In genomic region chr7:140748827-140749160, GRCm38 (mm10) we compare ENCODE assay signal across 38 mouse cellular contexts. TPM values are rescaled to one million over a fixed set of nuclear protein-coding genes. Genes with fewer than 3 reads are reported as not detected.
"Had no signal": no experiment of that assay in that cellular context is flagged by ENCODE, and none has a peak within 500 bp of the region (broad histone marks: within the 10 kb centered on the region; RNA-seq: fewer than 3 reads in every experiment).

No protein-coding gene starts in this region.

- H3K36me3 ChIP-seq: embryonic facial prominence, embryonic 10.5 days; embryonic facial prominence, embryonic 12.5 days; embryonic facial prominence, embryonic 13.5 days; embryonic facial prominence, embryonic 15.5 days; forebrain, embryonic 10.5 days; forebrain, embryonic 12.5 days; forebrain, embryonic 15.5 days had no signal

- H3K27me3 ChIP-seq: embryonic facial prominence, embryonic 12.5 days; embryonic facial prominence, embryonic 13.5 days; embryonic facial prominence, embryonic 15.5 days; forebrain, embryonic 12.5 days; forebrain, embryonic 13.5 days; forebrain, embryonic 15.5 days had no signal

- H3K4me3 ChIP-seq: embryonic facial prominence, embryonic 10.5 days; embryonic facial prominence, embryonic 12.5 days; embryonic facial prominence, embryonic 13.5 days; embryonic facial prominence, embryonic 15.5 days; erythroblast, embryonic 14.5 days; forebrain, embryonic 10.5 days; forebrain, embryonic 12.5 days; forebrain, embryonic 13.5 days; forebrain, embryonic 15.5 days; gastrocnemius, adult 2 months had no signal

- H3K9me3 ChIP-seq: embryonic facial prominence, embryonic 10.5 days; embryonic facial prominence, embryonic 12.5 days; embryonic facial prominence, embryonic 13.5 days; embryonic facial prominence, embryonic 15.5 days; forebrain, embryonic 10.5 days; forebrain, embryonic 15.5 days had no signal

- DNase-seq: cerebellum, adult 18-20 months; cerebellum, adult 2 months; cerebellum, adult 8-10 months; cerebellum, adult 9-10 months; cerebellum, adult 9-11 months; cerebellum, postnatal 10 days; cerebellum, postnatal 14 days; cerebellum, postnatal 25 days; cerebellum, postnatal 36 days; embryo, embryonic 11 days; forebrain, postnatal 0 days; gastrocnemius, adult 2 months; gastrocnemius, postnatal 10 days; gastrocnemius, postnatal 14 days; gastrocnemius, postnatal 25 days; gastrocnemius, postnatal 36 days had no signal

- H3K4me1 ChIP-seq: embryonic facial prominence, embryonic 10.5 days; embryonic facial prominence, embryonic 12.5 days; embryonic facial prominence, embryonic 13.5 days; embryonic facial prominence, embryonic 15.5 days; forebrain, embryonic 10.5 days; forebrain, embryonic 12.5 days; forebrain, embryonic 13.5 days; forebrain, embryonic 15.5 days had no signal

- ATAC-seq: forebrain, embryonic 13.5 days; forebrain, embryonic 14.5 days; forebrain, embryonic 15.5 days; forebrain, embryonic 16.5 days; forebrain, postnatal 0 days had no signal

- H3K4me2 ChIP-seq: embryonic facial prominence, embryonic 12.5 days; embryonic facial prominence, embryonic 13.5 days; embryonic facial prominence, embryonic 15.5 days; forebrain, embryonic 12.5 days; forebrain, embryonic 13.5 days; forebrain, embryonic 15.5 days had no signal

- H3K9ac ChIP-seq: embryonic facial prominence, embryonic 12.5 days; embryonic facial prominence, embryonic 13.5 days; embryonic facial prominence, embryonic 15.5 days; forebrain, embryonic 12.5 days; forebrain, embryonic 13.5 days; forebrain, embryonic 15.5 days; forebrain, postnatal 0 days had no signal

- H3K27ac ChIP-seq: embryonic facial prominence, embryonic 10.5 days; embryonic facial prominence, embryonic 12.5 days; embryonic facial prominence, embryonic 13.5 days; embryonic facial prominence, embryonic 15.5 days; forebrain, embryonic 10.5 days; forebrain, embryonic 12.5 days; forebrain, embryonic 13.5 days; forebrain, embryonic 15.5 days; gastrocnemius, adult 2 months had no signal

RNA-seq across cellular contexts. Expression of gene Cyp2e1, which starts 14.7 kb away (rescaled TPM):
- total RNA-seq: common myeloid progenitor, adult 5-6 weeks; forebrain, postnatal 0 days; granulocyte monocyte progenitor cell, adult 5-6 weeks had no signal
- polyA plus RNA-seq: embryonic facial prominence, embryonic 10.5 days; embryonic facial prominence, embryonic 11.5 days; embryonic facial prominence, embryonic 12.5 days; embryonic facial prominence, embryonic 13.5 days; embryonic facial prominence, embryonic 14.5 days; embryonic facial prominence, embryonic 15.5 days; erythroblast, embryonic 14.5 days; forebrain, embryonic 10.5 days; forebrain, embryonic 11.5 days; forebrain, embryonic 12.5 days; forebrain, embryonic 13.5 days; forebrain, embryonic 14.5 days; forebrain, embryonic 15.5 days; forebrain, embryonic 16.5 days; forebrain, postnatal 0 days had no signal

RNA-seq across cellular contexts. Expression of gene Syce1, which starts 38.9 kb away (rescaled TPM):
- total RNA-seq: forebrain, postnatal 0 days; gastrocnemius, adult 18-20 months; gastrocnemius, adult 2 months; gastrocnemius, adult 8-10 months; gastrocnemius, postnatal 10 days; gastrocnemius, postnatal 14 days; gastrocnemius, postnatal 25 days; gastrocnemius, postnatal 36 days; gastrocnemius, postnatal 4 days had no signal
- polyA plus RNA-seq: embryonic facial prominence, embryonic 13.5 days; forebrain, embryonic 10.5 days; forebrain, embryonic 11.5 days; forebrain, embryonic 13.5 days had no signal

RNA-seq across cellular contexts. Expression of gene Olfr541, which starts 51.7 kb away (rescaled TPM):
- total RNA-seq: common myeloid progenitor, adult 5-6 weeks; forebrain, postnatal 0 days; gastrocnemius, adult 18-20 months; gastrocnemius, adult 2 months; gastrocnemius, adult 8-10 months; gastrocnemius, postnatal 10 days; gastrocnemius, postnatal 14 days; gastrocnemius, postnatal 25 days; gastrocnemius, postnatal 36 days; gastrocnemius, postnatal 4 days; granulocyte monocyte progenitor cell, adult 5-6 weeks had no signal
- polyA plus RNA-seq: cerebellum, adult 2 months; cortical plate, adult 2 months; embryonic facial prominence, embryonic 10.5 days; embryonic facial prominence, embryonic 11.5 days; embryonic facial prominence, embryonic 12.5 days; embryonic facial prominence, embryonic 14.5 days; embryonic facial prominence, embryonic 15.5 days; erythroblast, embryonic 14.5 days; forebrain, embryonic 10.5 days; forebrain, embryonic 11.5 days; forebrain, embryonic 12.5 days; forebrain, embryonic 13.5 days; forebrain, embryonic 14.5 days; forebrain, embryonic 15.5 days; forebrain, embryonic 16.5 days; forebrain, postnatal 0 days; frontal cortex, adult 2 months; gonadal fat pad, adult 2 months had no signal
